Mouse (Mus musculus) thymus, postnatal 10 days (tissue): Measurements from ENCODE around the gene Akap13.
"Not testable (repeated sequence)": the region's sequence is repeated elsewhere in the genome, so short reads cannot be mapped to it uniquely, and the experiment has no call there.

Source experiments
- DNase-seq, 2 experiments: peaks; one replicate each; pipeline ENCODE4 v3.0.0; 2021; ENCODE audit warnings: low spot score in 2 of 2

The Akap13 gene

GRCm38 (mm10) chr7:75715939-75716338, 260.6 kb downstream of the Akap13 start:
- DNase-seq, result no peak

GRCm38 (mm10) chr7:75717349-75717748, 262.0 kb downstream of the Akap13 start:
- no peak for DNase-seq

GRCm38 (mm10) chr7:75721302-75721701, 266.0 kb downstream of the Akap13 start:
- no peak for DNase-seq

- no peak for DNase-seq
These were observed 268.7 kb downstream of the Akap13 start for GRCm38 (mm10) chr7:75724012-75724411.

- DNase-seq, result no peak
These were observed 270.6 kb downstream of the Akap13 start for GRCm38 (mm10) chr7:75725899-75726298.

GRCm38 (mm10) chr7:75726867-75727266, 271.5 kb downstream of the Akap13 start:
- DNase-seq, result no peak

- DNase-seq, result no peak
These were observed 274.3 kb downstream of the Akap13 start for GRCm38 (mm10) chr7:75729652-75730051.

- DNase-seq, result no peak
These were observed 274.9 kb downstream of the Akap13 start for GRCm38 (mm10) chr7:75730216-75730615.

GRCm38 (mm10) chr7:75731951-75732350, 276.6 kb downstream of the Akap13 start:
- DNase-seq, result no peak

- no peak for DNase-seq
These were observed 277.8 kb downstream of the Akap13 start for GRCm38 (mm10) chr7:75733166-75733565.

- DNase-seq, result peak; percentile 40 to 64
These were observed 283.9 kb downstream of the Akap13 start for GRCm38 (mm10) chr7:75739075-75739725.

- DNase-seq, result no peak
These were observed 289.2 kb downstream of the Akap13 start for GRCm38 (mm10) chr7:75744528-75744927.

GRCm38 (mm10) chr7:75744978-75745638, 289.8 kb downstream of the Akap13 start:
- DNase-seq, result no peak

GRCm38 (mm10) chr7:75745969-75746368, 290.6 kb downstream of the Akap13 start:
- DNase-seq, result not testable (repeated sequence)

- DNase-seq, result no peak
These were observed 295.2 kb downstream of the Akap13 start for GRCm38 (mm10) chr7:75750581-75750980.

- DNase-seq, result no peak
These were observed 295.9 kb downstream of the Akap13 start for GRCm38 (mm10) chr7:75751161-75751803.

GRCm38 (mm10) chr7:75752442-75753191, 297.3 kb downstream of the Akap13 start:
- no peak for DNase-seq

GRCm38 (mm10) chr7:75753192-75753783, 298.0 kb downstream of the Akap13 start:
- no peak for DNase-seq

GRCm38 (mm10) chr7:75754587-75755499, 299.5 kb downstream of the Akap13 start:
- DNase-seq, result no peak

- DNase-seq, result no peak
These were observed 300.6 kb downstream of the Akap13 start for GRCm38 (mm10) chr7:75755861-75756449.
